Mouse (Mus musculus): Measurements from ENCODE around the gene Rpl36al. TPM values are rescaled to one million over a fixed set of nuclear protein-coding genes. Genes with fewer than 3 reads are reported as not detected.

The Rpl36al gene
- polyA plus RNA-seq, 1 experiment from 2014 or later, result 629 TPM

DNA sequence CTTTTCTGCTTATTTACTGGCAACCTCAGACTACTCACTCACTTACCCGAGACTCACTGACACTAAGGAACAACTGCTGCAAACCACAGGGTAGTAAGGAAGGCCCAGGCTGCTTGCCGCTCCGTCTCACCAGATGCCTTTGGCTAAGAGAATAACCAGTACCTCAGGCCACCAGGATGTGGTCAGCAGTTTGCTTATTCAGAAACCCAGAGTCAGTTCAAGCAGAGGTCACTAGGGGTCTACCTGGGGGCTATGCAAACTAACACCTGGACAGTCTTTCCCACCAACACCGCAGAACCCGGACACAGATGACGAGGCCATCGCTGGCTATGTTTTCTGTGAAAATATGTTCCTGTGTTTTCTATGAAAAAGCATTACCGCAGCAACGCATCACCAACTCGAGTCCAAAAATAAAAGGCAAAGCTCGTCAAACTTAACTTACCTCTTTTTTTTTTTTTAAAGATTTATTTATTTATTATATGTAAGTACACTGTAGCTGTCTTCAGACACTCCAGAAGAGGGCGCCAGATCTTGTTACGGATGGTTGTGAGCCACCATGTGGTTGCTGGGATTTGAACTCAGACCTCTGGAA lies 29.4 kb upstream of the Rpl36al start:
- Histone ChIP-seq H3K9me3 (ENCODE audit: control insufficient read depth, low read depth, low read length) (no peaks in the 10 kb centered on the region), H3K9ac (replicated peaks; ENCODE audit: low read depth, low read length) (no peak overlapping the region), H3K27ac (ENCODE audit: low read length) (no peak overlapping the region), H3K4me2 (replicated peaks; ENCODE audit: low read depth, low read length) (no peak overlapping the region), H3K4me3 (ENCODE audit: low read depth, low read length) (no peak overlapping the region), H3K4me1 (ENCODE audit: control insufficient read depth, insufficient read depth, low read length) (no peaks in the 10 kb centered on the region), H3K36me3 (ENCODE audit: control insufficient read depth, insufficient read depth, low read length) (peaks cover 38% of the 10 kb centered on the region), H3K27me3 (ENCODE audit: control insufficient read depth, insufficient read depth, low read length) (no peaks in the 10 kb centered on the region)
- 95% methylated on average over 13 of the region's 13 CpGs for WGBS
- no peak for ATAC-seq (ENCODE audit: insufficient number of reproducible peaks, insufficient read depth, low FRiP score, low read depth)

DNA sequence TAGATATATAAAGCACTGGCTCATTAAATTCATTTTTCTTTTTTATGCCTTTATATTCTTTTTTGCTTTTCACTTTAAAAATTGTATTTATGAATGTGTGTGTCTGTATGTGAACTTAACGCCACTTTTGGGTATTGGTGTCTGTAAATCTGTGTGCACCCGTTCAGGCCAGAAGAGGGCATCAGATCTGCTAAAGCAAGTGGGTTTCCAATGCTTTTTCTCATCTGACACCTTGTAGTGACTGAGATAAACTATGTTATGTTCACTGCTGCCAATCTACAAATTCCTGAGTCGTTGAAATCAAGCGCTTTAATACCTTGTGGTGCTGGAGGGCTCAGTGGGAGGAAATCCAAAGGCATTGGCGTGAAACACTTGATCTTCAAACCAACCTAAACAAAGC lies 27.2 kb upstream of the Rpl36al start:
- H3K36me3 ChIP-seq (ENCODE audit: control insufficient read depth, insufficient read depth, low read length), result peaks cover 36% of the 10 kb centered on the region

DNA sequence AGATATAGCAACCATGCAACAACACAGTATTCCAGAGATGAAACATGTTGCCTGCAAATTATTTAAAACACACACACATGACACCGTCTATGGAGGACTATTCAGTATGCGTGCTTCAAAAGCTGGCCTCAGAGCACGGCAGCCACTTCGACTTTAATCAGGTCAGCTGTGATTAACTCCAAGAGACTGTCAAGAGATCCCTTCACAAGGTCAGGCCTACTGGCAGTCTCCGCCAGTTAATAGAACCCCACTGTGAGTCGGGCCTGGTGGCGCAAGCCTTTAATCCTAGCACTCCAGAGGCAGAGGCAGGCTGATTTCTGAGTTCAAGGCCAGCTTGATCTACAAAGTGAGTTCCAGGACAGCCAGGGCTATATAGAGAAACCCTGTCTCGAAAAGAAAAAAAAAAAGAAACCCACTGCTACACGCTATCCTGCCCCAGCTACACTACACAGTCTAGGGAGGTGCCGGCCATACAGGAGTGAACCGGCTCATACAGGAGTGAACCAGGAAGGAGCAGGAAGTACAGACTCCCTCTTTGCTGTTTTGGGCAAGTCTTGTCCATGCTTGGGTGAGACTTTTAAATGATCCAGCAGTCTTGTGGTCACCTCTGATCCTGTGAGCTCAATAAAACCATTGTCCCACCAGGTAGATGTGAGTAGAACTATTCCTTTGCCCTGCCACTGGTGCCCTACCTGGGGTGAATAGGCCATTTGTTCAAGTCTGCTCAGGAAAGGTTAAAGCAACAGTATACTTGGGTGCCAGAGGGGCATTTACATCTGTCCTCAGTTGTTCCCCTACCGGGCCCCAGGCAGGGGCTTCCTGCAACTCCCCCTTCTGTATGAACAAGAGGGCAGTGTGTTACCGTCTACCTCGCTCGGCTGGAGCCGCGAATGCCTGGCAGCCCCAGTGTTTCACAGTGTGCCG lies 26.4 kb upstream of the Rpl36al start:
- Histone ChIP-seq H3K36me3 (ENCODE audit: control insufficient read depth, insufficient read depth, low read length) (peaks cover 37% of the 10 kb centered on the region), H3K9me3 (ENCODE audit: control insufficient read depth, low read depth, low read length) (no peaks in the 10 kb centered on the region), H3K4me2 (replicated peaks; ENCODE audit: low read depth, low read length) (no peak overlapping the region), H3K9ac (replicated peaks; ENCODE audit: low read depth, low read length) (no peak overlapping the region), H3K4me3 (ENCODE audit: low read depth, low read length) (no peak overlapping the region), H3K4me1 (ENCODE audit: control insufficient read depth, insufficient read depth, low read length) (no peaks in the 10 kb centered on the region), H3K27ac (ENCODE audit: low read length) (no peak overlapping the region), H3K27me3 (ENCODE audit: control insufficient read depth, insufficient read depth, low read length) (no peaks in the 10 kb centered on the region)
- WGBS, result 89% methylated on average over 18 of the region's 18 CpGs
- ATAC-seq (ENCODE audit: insufficient number of reproducible peaks, insufficient read depth, low FRiP score, low read depth), result no peak

More for the DNA sequence above, 27.2 kb upstream of the Rpl36al start:
- Histone ChIP-seq H3K4me3 (ENCODE audit: low read depth, low read length) (no peak overlapping the region), H3K9ac (replicated peaks; ENCODE audit: low read depth, low read length) (no peak overlapping the region), H3K27me3 (ENCODE audit: control insufficient read depth, insufficient read depth, low read length) (no peaks in the 10 kb centered on the region), H3K4me1 (ENCODE audit: control insufficient read depth, insufficient read depth, low read length) (no peaks in the 10 kb centered on the region), H3K27ac (ENCODE audit: low read length) (no peak overlapping the region), H3K9me3 (ENCODE audit: control insufficient read depth, low read depth, low read length) (no peaks in the 10 kb centered on the region), H3K4me2 (replicated peaks; ENCODE audit: low read depth, low read length) (no peak overlapping the region)
- no peak for ATAC-seq (ENCODE audit: insufficient number of reproducible peaks, insufficient read depth, low FRiP score, low read depth)
- 79% methylated on average over 5 of the region's 5 CpGs for WGBS

DNA sequence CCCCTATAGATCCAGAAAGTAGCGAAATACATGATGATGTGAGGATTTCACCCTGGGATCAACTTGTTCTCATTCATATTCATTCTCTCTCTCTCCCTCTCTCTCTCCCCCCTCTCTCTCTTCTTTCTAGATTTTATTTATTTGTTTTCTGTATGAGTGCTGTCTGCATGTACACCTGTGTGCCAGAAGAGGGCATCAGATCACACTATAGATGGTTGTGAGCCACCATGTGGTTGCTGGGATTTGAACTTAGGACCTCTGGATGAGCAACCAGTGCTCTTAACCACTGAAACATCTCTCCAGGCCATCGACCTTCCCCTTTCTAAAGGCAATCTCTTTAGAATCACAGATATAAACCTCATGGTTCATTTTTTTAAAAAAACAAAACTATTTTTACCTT lies 24.6 kb upstream of the Rpl36al start:
- Histone ChIP-seq H3K9me3 (ENCODE audit: control insufficient read depth, low read depth, low read length) (no peaks in the 10 kb centered on the region), H3K4me3 (ENCODE audit: low read depth, low read length) (no peak overlapping the region), H3K9ac (replicated peaks; ENCODE audit: low read depth, low read length) (no peak overlapping the region), H3K4me1 (ENCODE audit: control insufficient read depth, insufficient read depth, low read length) (no peaks in the 10 kb centered on the region), H3K27me3 (ENCODE audit: control insufficient read depth, insufficient read depth, low read length) (no peaks in the 10 kb centered on the region), H3K27ac (ENCODE audit: low read length) (no peak overlapping the region), H3K4me2 (replicated peaks; ENCODE audit: low read depth, low read length) (no peak overlapping the region), H3K36me3 (ENCODE audit: control insufficient read depth, insufficient read depth, low read length) (peaks cover 32% of the 10 kb centered on the region)
- no peak for ATAC-seq (ENCODE audit: insufficient number of reproducible peaks, insufficient read depth, low FRiP score, low read depth)
- 88% methylated on average over 2 of the region's 2 CpGs for WGBS

DNA sequence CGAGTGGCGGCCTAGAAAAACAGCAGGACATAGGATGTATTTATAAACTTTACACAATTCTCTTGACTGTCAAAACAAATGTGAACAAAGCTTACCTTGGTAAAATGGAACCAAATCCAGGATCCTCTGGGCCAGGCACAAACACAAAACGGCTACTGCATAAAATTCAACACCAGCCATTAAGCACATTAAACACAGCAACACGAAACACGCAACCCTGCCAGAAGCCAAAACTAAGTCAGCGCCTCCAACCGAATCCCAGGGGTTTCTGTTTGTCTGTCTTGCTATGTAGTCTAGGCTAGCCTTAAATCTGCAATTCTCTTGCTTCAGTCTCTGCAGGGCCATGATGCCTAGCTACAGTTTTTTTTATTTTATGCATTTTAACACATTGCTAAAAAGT lies 24.0 kb upstream of the Rpl36al start:
- H3K4me1 ChIP-seq (ENCODE audit: control insufficient read depth, insufficient read depth, low read length), result no peaks in the 10 kb centered on the region
- H3K27me3 ChIP-seq (ENCODE audit: control insufficient read depth, insufficient read depth, low read length), result no peaks in the 10 kb centered on the region
- WGBS, result 95% methylated on average over 7 of the region's 7 CpGs
- no peak overlapping the region for H3K27ac ChIP-seq (ENCODE audit: low read length)
- no peak for ATAC-seq (ENCODE audit: insufficient number of reproducible peaks, insufficient read depth, low FRiP score, low read depth)
- H3K9ac ChIP-seq (replicated peaks; ENCODE audit: low read depth, low read length), result no peak overlapping the region
- H3K4me2 ChIP-seq (replicated peaks; ENCODE audit: low read depth, low read length), result no peak overlapping the region
- no peaks in the 10 kb centered on the region for H3K9me3 ChIP-seq (ENCODE audit: control insufficient read depth, low read depth, low read length)
- peaks cover 34% of the 10 kb centered on the region for H3K36me3 ChIP-seq (ENCODE audit: control insufficient read depth, insufficient read depth, low read length)
- no peak overlapping the region for H3K4me3 ChIP-seq (ENCODE audit: low read depth, low read length)

DNA sequence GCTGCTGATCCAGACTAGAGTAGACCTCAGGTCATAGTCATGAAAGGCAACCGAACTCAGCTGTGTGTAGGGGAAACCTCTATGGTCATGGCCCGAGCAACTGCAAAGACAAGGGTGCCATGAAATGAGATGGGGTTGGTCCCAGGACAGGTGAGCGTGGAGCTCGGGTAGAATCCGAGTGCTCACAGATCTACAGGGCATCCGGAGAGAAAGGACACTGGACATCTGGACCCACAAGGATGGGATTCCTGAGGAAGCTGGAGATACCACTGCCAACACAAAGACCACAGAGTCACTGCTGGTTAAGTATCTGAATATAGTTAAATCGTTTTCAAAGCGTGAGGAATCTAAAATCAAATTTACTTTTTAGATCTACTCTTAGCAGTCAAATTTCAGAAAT lies 23.5 kb upstream of the Rpl36al start:
- Histone ChIP-seq H3K4me2 (replicated peaks; ENCODE audit: low read depth, low read length) (no peak overlapping the region), H3K4me1 (ENCODE audit: control insufficient read depth, insufficient read depth, low read length) (no peaks in the 10 kb centered on the region), H3K27ac (ENCODE audit: low read length) (no peak overlapping the region), H3K9me3 (ENCODE audit: control insufficient read depth, low read depth, low read length) (no peaks in the 10 kb centered on the region), H3K27me3 (ENCODE audit: control insufficient read depth, insufficient read depth, low read length) (no peaks in the 10 kb centered on the region), H3K9ac (replicated peaks; ENCODE audit: low read depth, low read length) (no peak overlapping the region), H3K4me3 (ENCODE audit: low read depth, low read length) (no peak overlapping the region), H3K36me3 (ENCODE audit: control insufficient read depth, insufficient read depth, low read length) (peaks cover 37% of the 10 kb centered on the region)
- no peak for ATAC-seq (ENCODE audit: insufficient number of reproducible peaks, insufficient read depth, low FRiP score, low read depth)
- WGBS, result 93% methylated on average over 8 of the region's 8 CpGs

DNA sequence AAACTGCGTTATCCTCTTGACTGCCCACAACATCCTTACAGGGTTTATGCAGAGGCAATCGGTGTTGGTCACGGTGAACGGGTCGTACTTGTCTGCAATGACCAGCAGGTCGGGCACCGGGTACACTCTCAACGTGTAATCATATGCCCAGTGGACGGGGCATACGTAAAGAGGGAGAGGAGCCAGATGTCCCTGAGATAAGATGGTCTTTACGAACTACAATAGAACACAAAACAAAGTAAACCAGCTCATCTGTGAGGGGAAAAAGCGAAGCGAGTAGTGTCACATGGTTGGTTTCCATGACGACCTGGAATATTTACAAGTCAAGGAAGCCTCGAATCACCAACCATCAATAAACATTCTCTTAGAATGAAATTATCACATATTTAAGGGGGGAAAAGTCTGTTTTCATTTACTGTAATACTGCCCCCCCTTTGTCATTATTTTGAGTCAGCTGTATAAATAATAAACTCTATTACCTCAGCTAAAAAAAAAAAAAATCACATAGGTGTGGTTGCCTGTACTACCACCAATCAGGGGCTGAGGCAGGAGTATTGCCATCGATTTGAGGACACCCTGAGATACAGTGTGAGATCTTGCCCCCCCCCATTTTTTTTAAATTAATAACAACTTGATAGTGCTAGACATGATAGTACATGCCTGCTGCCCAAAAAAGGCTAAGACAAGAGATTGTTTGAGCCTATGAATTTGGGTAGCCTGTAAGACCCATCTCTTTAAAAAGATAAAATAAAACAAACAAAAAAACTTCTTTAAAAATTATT lies 20.4 kb upstream of the Rpl36al start, which contains the start of gene Gm49384:
Gene Gm49384 (minus strand): TSS at position 216 of the 782 bp plus-strand sequence.
- Histone ChIP-seq H3K4me2 (replicated peaks; ENCODE audit: low read depth, low read length) (no peak within 1 kb of the TSS), H3K9me3 (ENCODE audit: control insufficient read depth, low read depth, low read length) (no peaks in the 10 kb centered on the region), H3K4me3 (ENCODE audit: low read depth, low read length) (no peak within 1 kb of the TSS), H3K27ac (ENCODE audit: low read length) (no peak within 1 kb of the TSS), H3K4me1 (ENCODE audit: control insufficient read depth, insufficient read depth, low read length) (no peaks in the 10 kb centered on the region; the same call in 1 of the 2 replicates), H3K36me3 (ENCODE audit: control insufficient read depth, insufficient read depth, low read length) (peaks cover 44% of the 10 kb centered on the region), H3K9ac (replicated peaks; ENCODE audit: low read depth, low read length) (no peak within 1 kb of the TSS), H3K27me3 (ENCODE audit: control insufficient read depth, insufficient read depth, low read length) (no peaks in the 10 kb centered on the region)
- 81% methylated on average over 16 of the region's 16 CpGs for WGBS
- ATAC-seq (ENCODE audit: insufficient number of reproducible peaks, insufficient read depth, low FRiP score, low read depth), result no peak

DNA sequence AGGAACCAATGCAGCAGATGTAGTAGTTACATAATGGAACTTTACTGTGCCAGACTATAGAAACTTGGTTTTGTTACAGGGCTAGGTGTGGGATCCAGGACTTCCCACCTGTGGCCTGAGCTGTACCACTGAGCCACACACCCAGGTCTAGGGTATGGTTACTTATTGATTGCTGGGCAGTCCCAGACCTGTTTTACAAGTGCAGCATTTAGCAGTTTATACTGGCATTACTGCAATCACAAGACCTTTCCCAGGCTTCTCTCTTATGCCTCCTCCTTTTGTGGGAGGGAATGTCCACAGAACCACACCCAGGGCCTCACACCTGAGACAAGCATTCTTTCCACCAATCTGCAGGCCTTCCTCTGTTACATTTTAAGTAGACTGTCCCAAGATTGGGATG lies 15.1 kb upstream of the Rpl36al start:
- Histone ChIP-seq H3K36me3 (ENCODE audit: control insufficient read depth, insufficient read depth, low read length) (peaks cover 29% of the 10 kb centered on the region), H3K4me3 (ENCODE audit: low read depth, low read length) (no peak overlapping the region), H3K9me3 (ENCODE audit: control insufficient read depth, low read depth, low read length) (no peaks in the 10 kb centered on the region), H3K27me3 (ENCODE audit: control insufficient read depth, insufficient read depth, low read length) (no peaks in the 10 kb centered on the region), H3K9ac (replicated peaks; ENCODE audit: low read depth, low read length) (no peak overlapping the region), H3K27ac (ENCODE audit: low read length) (no peak overlapping the region), H3K4me2 (replicated peaks; ENCODE audit: low read depth, low read length) (no peak overlapping the region; the same call in 1 of the 2 replicates), H3K4me1 (ENCODE audit: control insufficient read depth, insufficient read depth, low read length) (peaks cover 11% of the 10 kb centered on the region; the same call in 1 of the 2 replicates)
- ATAC-seq (ENCODE audit: insufficient number of reproducible peaks, insufficient read depth, low FRiP score, low read depth), result no peak

Measured in stomach, embryonic 14.5 days (tissue).